Mouse (Mus musculus): ENCODE measurements around the gene Wdr47. TPM values are rescaled to one million over a fixed set of nuclear protein-coding genes. Genes with fewer than 3 reads are reported as not detected.
"Not testable (repeated sequence)": the region's sequence is repeated elsewhere in the genome, so short reads cannot be mapped to it uniquely, and the experiment has no call there.

Wdr47 gene
- 7.0 and 8.8 TPM in 2 replicates for polyA plus RNA-seq (2015; fragmentation: Nextera tagmentation; extraction: Ambion mirVana)

DNA sequence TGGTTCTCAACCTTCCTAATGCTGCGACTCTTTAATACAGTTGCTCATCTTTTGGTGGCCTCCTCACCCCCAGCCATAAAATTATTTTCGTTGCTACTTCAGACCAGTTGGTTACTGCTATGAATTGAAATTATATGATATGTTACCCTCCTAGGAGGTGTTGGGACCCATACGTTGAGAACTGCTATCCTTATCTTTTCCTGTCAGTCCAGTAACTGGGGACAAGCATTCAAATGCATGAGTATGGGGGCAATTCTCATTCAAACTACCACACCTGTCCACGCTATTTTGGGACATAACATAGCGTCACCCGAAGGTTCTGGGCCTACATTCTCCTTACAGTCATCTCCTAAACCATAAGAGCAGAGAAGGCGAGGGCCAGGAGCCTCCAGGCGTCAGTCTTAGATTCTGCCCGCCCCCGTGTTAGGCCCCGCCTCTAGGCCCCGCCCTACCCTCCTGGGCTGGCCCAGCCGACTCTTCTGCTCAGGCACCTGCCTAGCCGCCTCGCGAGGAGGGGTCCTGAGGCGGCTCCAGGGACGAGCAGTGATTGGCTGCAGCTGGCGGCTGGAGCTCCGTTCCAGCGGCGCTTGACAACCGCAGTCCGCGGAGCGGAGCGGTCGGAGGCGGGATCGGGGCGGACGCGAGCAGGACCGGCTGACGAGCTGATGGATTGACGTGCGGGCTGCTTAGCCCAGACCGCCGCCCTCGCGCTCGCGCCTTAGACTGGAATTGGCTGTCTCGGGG lies at the start of gene Wdr47:
Gene Wdr47, plus strand, starts transcription at position 494 of the 744 bp plus-strand sequence.
- no peaks in the 10 kb centered on the region for H3K9me3 ChIP-seq (replicated peaks)
- H3K4me2 ChIP-seq, result peak within 1 kb of the TSS; percentile 99
- H3K4me3 ChIP-seq, result peak within 1 kb of the TSS; percentile 87
- no peaks in the 10 kb centered on the region for H3K27me3 ChIP-seq
- H3K4me1 ChIP-seq (replicated peaks), result peaks cover 11% of the 10 kb centered on the region
- WGBS, result 3% methylated on average over 44 of the region's 44 CpGs
- peak; percentile 99 for ATAC-seq (replicated peaks; ENCODE audit: insufficient number of reproducible peaks, insufficient read depth, low FRiP score, low read depth)
- H3K27ac ChIP-seq, result peak within 1 kb of the TSS; percentile 72
- peak within 1 kb of the TSS; percentile 73 for H3K9ac ChIP-seq
- no peaks in the 10 kb centered on the region for H3K36me3 ChIP-seq

DNA sequence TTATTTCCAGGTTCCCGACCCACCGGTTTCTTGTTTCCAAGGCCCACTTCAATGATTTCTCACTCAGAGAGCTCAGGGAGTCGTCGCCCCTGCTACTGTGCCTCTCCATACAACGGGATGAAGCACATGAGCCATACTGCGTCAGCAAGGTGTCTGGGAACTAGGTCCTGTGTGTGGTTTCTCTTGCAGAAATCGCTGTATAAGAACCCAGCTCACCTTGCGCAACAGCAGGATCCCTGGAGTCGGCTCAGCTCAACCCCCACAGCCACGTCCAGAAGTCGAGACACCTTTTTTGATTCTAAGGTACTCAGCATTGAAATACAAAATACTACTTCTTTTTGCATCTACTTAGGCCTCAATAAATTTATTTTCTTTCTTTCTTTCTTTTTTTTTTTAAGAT lies 48.8 kb upstream of the Wdr47 start:
- no peaks in the 10 kb centered on the region for H3K9me3 ChIP-seq (replicated peaks)
- no peak overlapping the region for H3K4me3 ChIP-seq
- ATAC-seq (replicated peaks; ENCODE audit: insufficient number of reproducible peaks, insufficient read depth, low FRiP score, low read depth), result no peak
- H3K9ac ChIP-seq, result no peak overlapping the region
- H3K36me3 ChIP-seq, result no peaks in the 10 kb centered on the region
- 0 out of 2 replicates have a peak, but pooled peaks cover 3% of the 10 kb centered on the region for H3K4me1 ChIP-seq (replicated peaks)
- H3K4me2 ChIP-seq, result no peak overlapping the region
- H3K27me3 ChIP-seq, result peaks cover 2% of the 10 kb centered on the region; the same call in 1 of the 2 replicates
- WGBS, result 79% methylated on average over 11 of the region's 11 CpGs
- H3K27ac ChIP-seq, result no peak overlapping the region

- Histone ChIP-seq H3K27ac (peak overlapping the region; percentile 81), H3K4me3 (peak overlapping the region; percentile 92), H3K36me3 (peaks cover 22% of the 10 kb centered on the region), H3K4me1 (replicated peaks) (no peaks in the 10 kb centered on the region), H3K4me2 (peak overlapping the region; percentile 88), H3K9me3 (replicated peaks) (no peaks in the 10 kb centered on the region), H3K9ac (peak overlapping the region; percentile 91), H3K27me3 (no peaks in the 10 kb centered on the region)
- under 1% methylated on average over 40 of the region's 42 CpGs for WGBS
- peak; percentile 79 for ATAC-seq (replicated peaks; ENCODE audit: insufficient number of reproducible peaks, insufficient read depth, low FRiP score, low read depth)
Observed at GRCm38 (mm10) chr3:108554111-108554561, 36.9 kb upstream of the Wdr47 start.

- no peaks in the 10 kb centered on the region for H3K27me3 ChIP-seq
- peak overlapping the region; percentile 88 for H3K4me2 ChIP-seq
- peak; percentile 93 for ATAC-seq (replicated peaks; ENCODE audit: insufficient number of reproducible peaks, insufficient read depth, low FRiP score, low read depth)
- no peaks in the 10 kb centered on the region for H3K4me1 ChIP-seq (replicated peaks)
- H3K27ac ChIP-seq, result peak overlapping the region; percentile 81
- H3K9ac ChIP-seq, result peak overlapping the region; percentile 91
- H3K9me3 ChIP-seq (replicated peaks), result no peaks in the 10 kb centered on the region
- WGBS, result 18% methylated on average over 22 of the region's 22 CpGs
- H3K4me3 ChIP-seq, result peak overlapping the region; percentile 92
- H3K36me3 ChIP-seq, result peaks cover 26% of the 10 kb centered on the region
Observed at GRCm38 (mm10) chr3:108554587-108555312, 36.3 kb upstream of the Wdr47 start.

GRCm38 (mm10) chr3:108557888-108558287 lies 33.2 kb upstream of the Wdr47 start:
- Histone ChIP-seq H3K9me3 (replicated peaks) (no peaks in the 10 kb centered on the region), H3K4me3 (no peak overlapping the region), H3K27ac (no peak overlapping the region), H3K9ac (no peak overlapping the region), H3K4me1 (replicated peaks) (peaks cover 10% of the 10 kb centered on the region), H3K36me3 (peaks cover 32% of the 10 kb centered on the region), H3K27me3 (no peaks in the 10 kb centered on the region), H3K4me2 (no peak overlapping the region)
- no peak for ATAC-seq (replicated peaks; ENCODE audit: insufficient number of reproducible peaks, insufficient read depth, low FRiP score, low read depth)
- WGBS, result 92% methylated on average over 4 of the region's 4 CpGs

DNA sequence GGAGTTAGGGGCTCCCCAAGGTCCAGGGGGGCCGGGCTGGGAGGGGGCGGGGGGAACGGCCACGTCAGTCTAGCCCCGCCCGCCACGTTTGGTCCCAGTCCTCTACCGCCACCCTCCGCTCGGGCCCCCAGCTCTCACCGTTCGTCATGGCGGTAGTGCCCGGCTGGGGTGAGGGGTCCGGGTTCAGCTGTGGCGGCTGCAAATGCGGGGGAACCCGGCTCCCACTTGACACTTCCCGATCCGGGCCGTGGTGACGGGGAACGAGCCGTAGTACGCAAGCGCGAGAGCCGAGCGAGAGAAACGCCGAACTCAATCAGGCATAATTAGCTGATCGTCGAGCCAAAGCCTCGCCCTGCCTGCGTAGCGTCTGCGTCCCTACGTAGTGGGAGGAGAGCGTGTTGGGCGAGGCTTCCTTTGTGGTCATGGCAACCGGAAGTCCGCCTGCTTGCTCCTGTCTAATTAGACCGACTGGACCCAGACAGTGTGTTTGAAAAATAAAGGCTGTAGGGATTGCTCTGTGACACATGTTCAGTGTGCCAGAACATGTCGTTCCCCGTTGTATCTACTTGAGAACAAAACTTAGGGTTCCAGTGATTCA lies 28.8 kb upstream of the Wdr47 start, which contains the start of gene Tmem167b:
Gene Tmem167b, minus strand, starts transcription at position 334 of the 598 bp plus-strand sequence.
- Histone ChIP-seq H3K4me1 (replicated peaks) (peaks cover 17% of the 10 kb centered on the region), H3K27me3 (0 out of 2 replicates have a peak, but pooled peaks cover 2% of the 10 kb centered on the region), H3K9me3 (replicated peaks) (no peaks in the 10 kb centered on the region), H3K36me3 (peaks cover 26% of the 10 kb centered on the region), H3K9ac (peak within 1 kb of the TSS; percentile 84), H3K4me3 (peak within 1 kb of the TSS; percentile 93), H3K27ac (peak within 1 kb of the TSS; percentile 95), H3K4me2 (peak within 1 kb of the TSS; percentile 76)
- ATAC-seq (replicated peaks; ENCODE audit: insufficient number of reproducible peaks, insufficient read depth, low FRiP score, low read depth), result peak; percentile 96
- under 1% methylated on average over 45 of the region's 45 CpGs for WGBS

GRCm38 (mm10) chr3:108562777-108563271 lies 28.3 kb upstream of the Wdr47 start:
- Histone ChIP-seq H3K27ac (peak overlapping the region; percentile 95), H3K27me3 (0 out of 2 replicates have a peak, but pooled peaks cover 4% of the 10 kb centered on the region), H3K9me3 (replicated peaks) (no peaks in the 10 kb centered on the region), H3K36me3 (peaks cover 23% of the 10 kb centered on the region), H3K4me1 (replicated peaks) (peaks cover 17% of the 10 kb centered on the region), H3K4me2 (peak overlapping the region; percentile 76), H3K9ac (peak overlapping the region; percentile 43), H3K4me3 (peak overlapping the region; percentile 93)
- WGBS, result 8% methylated on average over 15 of the region's 15 CpGs
- peak; percentile 57 for ATAC-seq (replicated peaks; ENCODE audit: insufficient number of reproducible peaks, insufficient read depth, low FRiP score, low read depth)

DNA sequence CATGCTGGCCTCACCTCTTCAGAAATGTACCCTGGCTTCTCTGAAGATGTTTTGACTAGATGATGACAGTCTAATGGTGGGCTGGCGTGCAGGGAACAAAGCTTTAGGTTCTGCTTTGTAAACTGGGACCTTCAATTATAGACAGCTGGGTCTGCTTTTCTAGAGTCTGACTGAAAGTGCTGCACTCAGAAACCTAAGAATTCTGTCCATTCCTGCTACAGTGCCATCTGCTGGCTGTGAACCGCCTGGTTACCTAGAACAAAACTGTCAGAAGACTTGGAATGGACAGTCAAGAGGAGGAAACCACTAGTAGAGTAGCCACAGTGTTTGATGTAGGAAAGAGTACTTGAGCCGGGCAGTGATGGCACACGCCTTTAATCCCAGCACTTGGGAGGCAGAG lies 27.8 kb upstream of the Wdr47 start:
- no peak for ATAC-seq (replicated peaks; ENCODE audit: insufficient number of reproducible peaks, insufficient read depth, low FRiP score, low read depth)
- Histone ChIP-seq H3K27ac (peak overlapping the region; percentile 95), H3K4me2 (peak overlapping the region; percentile 76), H3K36me3 (peaks cover 18% of the 10 kb centered on the region), H3K9ac (peak overlapping the region; percentile 43), H3K9me3 (replicated peaks) (no peaks in the 10 kb centered on the region), H3K4me3 (peak overlapping the region; percentile 93), H3K27me3 (0 out of 2 replicates have a peak, but pooled peaks cover 7% of the 10 kb centered on the region), H3K4me1 (replicated peaks) (peaks cover 17% of the 10 kb centered on the region)
- WGBS, result 4% methylated on average over 4 of the region's 4 CpGs

GRCm38 (mm10) chr3:108567990-108568877 lies 22.8 kb upstream of the Wdr47 start:
- Histone ChIP-seq H3K9ac (no peak overlapping the region), H3K27me3 (peaks cover 9% of the 10 kb centered on the region), H3K4me1 (replicated peaks) (peaks cover 9% of the 10 kb centered on the region), H3K27ac (no peak overlapping the region), H3K4me3 (no peak overlapping the region), H3K4me2 (no peak overlapping the region), H3K9me3 (replicated peaks) (no peaks in the 10 kb centered on the region), H3K36me3 (no peaks in the 10 kb centered on the region)
- 57% methylated on average over 15 of the region's 15 CpGs for WGBS
- ATAC-seq (replicated peaks; ENCODE audit: insufficient number of reproducible peaks, insufficient read depth, low FRiP score, low read depth), result no peak

DNA sequence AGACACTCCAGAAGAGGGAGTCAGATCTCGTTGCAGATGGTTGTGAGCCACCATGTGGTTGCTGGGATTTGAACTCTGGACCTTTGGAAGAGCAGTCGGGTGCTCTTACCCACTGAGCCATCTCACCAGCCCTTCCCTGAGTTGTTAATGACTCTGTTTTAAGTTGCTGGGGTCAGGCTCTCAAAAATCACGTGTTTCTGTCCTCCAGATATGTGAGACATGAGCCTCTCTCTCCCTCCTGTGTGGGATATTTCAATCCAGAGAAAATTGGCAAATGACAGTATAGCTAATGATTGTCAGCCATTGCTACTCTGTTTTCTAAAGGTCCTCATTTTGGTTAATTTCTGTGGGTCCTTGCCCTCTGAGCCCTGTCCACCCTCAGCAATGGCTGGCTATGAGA lies 21.4 kb upstream of the Wdr47 start:
- not testable (repeated sequence) for H3K4me2 ChIP-seq; H3K4me1 ChIP-seq (replicated peaks); H3K27ac ChIP-seq; H3K36me3 ChIP-seq; H3K9me3 ChIP-seq (replicated peaks); H3K27me3 ChIP-seq; H3K4me3 ChIP-seq; H3K9ac ChIP-seq; ATAC-seq (replicated peaks; ENCODE audit: insufficient number of reproducible peaks, insufficient read depth, low FRiP score, low read depth)
- WGBS, result 42% methylated on average over 3 of the region's 3 CpGs

All from heart, embryonic 15.5 days (tissue).